Mouse (Mus musculus) kidney, adult 2 months (tissue): Measurements from ENCODE around the gene Sirt4. TPM values are rescaled to one million over a fixed set of nuclear protein-coding genes. Genes with fewer than 3 reads are reported as not detected.

Experiments used
- DNase-seq: peaks from one replicate; pipeline ENCODE4 v3.0.0; 2021
- H3K27ac ChIP-seq: fragments of 200-500 bp; 2 replicates; pipeline ENCODE4 v1.5.1; 2012; ENCODE audit warnings: low read depth, low read length, control low read depth, inconsistent platforms; ENCODE audit not compliant: insufficient read depth
- H3K27me3 ChIP-seq: fragments of 200-500 bp; replicated peaks from 2 replicates; pipeline ENCODE4 v1.6.1; 2012; ENCODE audit warnings: mild to moderate bottlenecking, moderate library complexity, low read length, inconsistent platforms; ENCODE audit not compliant: control insufficient read depth, insufficient read depth
- H3K36me3 ChIP-seq: fragments of 200-500 bp; 2 replicates; pipeline ENCODE4 v1.6.1; 2012; ENCODE audit warnings: mild to moderate bottlenecking, moderate library complexity, low read length, inconsistent platforms; ENCODE audit not compliant: control insufficient read depth, insufficient read depth
- H3K4me1 ChIP-seq: fragments of 200-500 bp; 2 replicates; pipeline ENCODE4 v1.6.1; 2011; ENCODE audit warnings: low read length; ENCODE audit not compliant: control insufficient read depth, insufficient read depth
- H3K4me3 ChIP-seq: fragments of 200-500 bp; 2 replicates; pipeline ENCODE4 v1.5.1; 2011; ENCODE audit warnings: mild to moderate bottlenecking, low read depth, low read length, control low read depth; ENCODE audit not compliant: insufficient read depth
- CTCF ChIP-seq: fragments of 200-500 bp; conservative IDR thresholded peaks from 2 replicates; pipeline ENCODE4 v1.5.1; 2011; ENCODE audit warnings: low read depth, mild to moderate bottlenecking, control low read depth, low read length, moderate library complexity, mixed read lengths; ENCODE audit not compliant: insufficient read depth, insufficient read length
- POLR2A ChIP-seq: fragments of 200-500 bp; IDR thresholded peaks from one replicate; pipeline ENCODE4 v1.6.1; 2011; ENCODE audit warnings: low read depth, low read length, control low read depth
- WGBS: fragments of 180-500 bp; shearing (Covaris S2); methylation state at CpG from one replicate; pipeline ENCODE4 v1.1.7; 2018; 5-methylcytosine and 5-hydroxymethylcytosine counted together
- polyA plus RNA-seq: library from polyadenylated mRNA; depleted of rRNA; stranded (reverse); fragments of >200 nt; gene quantifications from 2 replicates; pipeline ENCODE4 v1.2.3, GENCODE M21; 2012

Sirt4 gene
- polyA plus RNA-seq, 1 experiment = 34.0 TPM

DNA sequence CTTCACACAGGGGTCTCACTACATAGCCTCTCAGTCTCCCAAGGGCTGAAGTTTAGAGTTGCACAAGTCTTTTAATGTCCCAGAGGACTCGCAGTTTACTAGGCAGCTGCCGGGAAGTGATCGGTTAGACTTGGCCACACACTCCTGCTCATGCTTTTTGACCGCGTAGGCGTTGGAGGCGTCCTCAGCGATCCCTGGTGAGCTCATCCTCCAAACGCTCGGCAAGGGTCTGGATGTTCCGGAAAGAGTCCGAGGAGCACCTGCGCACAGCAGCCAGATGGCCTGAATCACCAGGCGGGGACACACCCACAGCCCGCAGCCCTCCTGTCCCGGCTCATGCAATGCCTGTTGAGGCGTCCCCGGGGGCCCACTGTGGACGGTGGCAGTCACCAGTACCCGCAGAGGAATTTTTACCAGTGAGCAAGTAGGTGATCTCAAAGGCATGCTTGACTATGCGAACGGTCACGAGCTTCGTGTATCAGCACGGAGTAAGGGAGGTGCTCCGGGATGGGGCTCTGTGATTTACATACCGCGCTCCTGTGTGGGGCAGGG lies 7.3 kb upstream of the Sirt4 start:
- no peak for TF ChIP-seq POLR2A
- TF ChIP-seq CTCF = no peak
- H3K4me3 ChIP-seq = peak overlapping the region; percentile 26
- DNase-seq = peak; percentile 69

GRCm38 (mm10) chr5:115491076-115491475 lies 6.6 kb upstream of the Sirt4 start:
- Histone ChIP-seq H3K4me1 (peaks cover 5% of the 10 kb centered on the region; the same call in 1 of the 2 replicates), H3K27ac (no peak overlapping the region), H3K27me3 (no peaks in the 10 kb centered on the region), H3K4me3 (no peak overlapping the region), H3K36me3 (no peaks in the 10 kb centered on the region)
- 31% methylated on average over 5 of the region's 5 CpGs for WGBS
- TF ChIP-seq CTCF = no peak
- TF ChIP-seq POLR2A = no peak
- DNase-seq = no peak

More for the DNA sequence above, 7.3 kb upstream of the Sirt4 start:
- H3K36me3 ChIP-seq = no peaks in the 10 kb centered on the region
- H3K4me1 ChIP-seq = peaks cover 5% of the 10 kb centered on the region; the same call in 1 of the 2 replicates
- 3% methylated on average over 28 of the region's 28 CpGs for WGBS
- no peaks in the 10 kb centered on the region for H3K27me3 ChIP-seq
- no peak overlapping the region; the same call in 1 of the 2 replicates for H3K27ac ChIP-seq

- H3K36me3 ChIP-seq = no peaks in the 10 kb centered on the region
- no peak overlapping the region for H3K4me3 ChIP-seq
- DNase-seq = no peak
- no peak overlapping the region for H3K27ac ChIP-seq
- WGBS = 5% methylated on average over 8 of the region's 8 CpGs
- H3K27me3 ChIP-seq = no peaks in the 10 kb centered on the region
- TF ChIP-seq CTCF = no peak
- no peak for TF ChIP-seq POLR2A
- peaks cover 5% of the 10 kb centered on the region; the same call in 1 of the 2 replicates for H3K4me1 ChIP-seq
Observed at GRCm38 (mm10) chr5:115490638-115491000, 6.1 kb upstream of the Sirt4 start.

DNA sequence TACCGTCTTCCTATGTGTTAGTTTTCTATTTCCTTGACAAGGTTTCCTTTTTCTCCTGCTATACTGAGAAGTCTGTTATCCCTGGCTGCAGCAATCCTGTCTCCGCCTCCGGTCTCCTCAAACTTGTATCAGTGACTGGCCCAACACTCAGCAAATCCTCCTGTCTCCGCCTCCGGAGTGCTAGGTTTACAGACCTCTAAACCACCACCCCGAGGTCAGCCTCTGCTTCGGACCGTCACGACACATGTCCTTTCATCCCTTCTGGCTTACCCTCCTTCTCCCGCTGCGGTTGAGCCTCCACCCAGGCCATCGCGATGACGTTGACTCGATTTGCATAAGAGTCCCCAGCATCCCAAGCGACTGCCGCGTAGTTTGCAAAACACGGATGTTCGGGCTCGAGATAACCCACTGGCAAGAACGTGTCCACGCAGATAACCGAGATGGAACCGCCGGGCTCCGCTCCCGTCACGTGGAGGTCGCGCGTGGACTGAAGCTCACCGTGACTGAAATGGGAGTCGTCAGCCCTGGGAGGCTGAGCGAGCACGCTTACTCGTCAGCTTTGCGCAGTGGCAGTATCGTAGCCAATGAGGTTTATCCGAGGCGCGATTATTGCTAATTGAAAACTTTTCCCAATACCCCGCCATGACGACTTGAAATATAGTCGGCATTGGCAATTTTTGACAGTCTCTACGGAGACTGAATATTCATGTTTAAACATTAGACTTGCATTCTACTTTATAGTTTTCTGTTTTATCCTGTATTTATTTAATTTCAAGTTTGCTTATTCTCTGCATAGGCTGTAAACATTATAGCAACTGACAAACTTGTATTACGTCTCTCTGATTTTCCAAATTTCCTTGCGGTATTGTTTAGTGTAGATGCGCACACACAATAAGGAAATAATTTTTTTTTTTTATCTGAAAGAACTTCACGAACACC lies 5.4 kb upstream of the Sirt4 start:
- peak overlapping the region; percentile 65 for H3K4me3 ChIP-seq
- H3K36me3 ChIP-seq = no peaks in the 10 kb centered on the region
- peak; percentile 97 for TF ChIP-seq POLR2A
- TF ChIP-seq CTCF = no peak
- H3K4me1 ChIP-seq = peaks cover 8% of the 10 kb centered on the region; the same call in 1 of the 2 replicates
- DNase-seq = peak; percentile 93
- H3K27ac ChIP-seq = peak overlapping the region; percentile 100
- WGBS = under 1% methylated on average over 50 of the region's 50 CpGs
- no peaks in the 10 kb centered on the region for H3K27me3 ChIP-seq

- DNase-seq = peak; percentile 89
- Histone ChIP-seq H3K27ac (peak overlapping the region; percentile 100), H3K36me3 (no peaks in the 10 kb centered on the region), H3K4me1 (peaks cover 11% of the 10 kb centered on the region; the same call in 1 of the 2 replicates), H3K27me3 (no peaks in the 10 kb centered on the region), H3K4me3 (peak overlapping the region; percentile 65)
- TF ChIP-seq CTCF (no peak), POLR2A (peak; percentile 94)
- under 1% methylated on average over 38 of the region's 39 CpGs for WGBS
Observed at GRCm38 (mm10) chr5:115488841-115489698, 4.5 kb upstream of the Sirt4 start.

GRCm38 (mm10) chr5:115487942-115488580 lies 3.5 kb upstream of the Sirt4 start:
- no peak for DNase-seq

More at GRCm38 (mm10) chr5:115487942-115488580, 3.5 kb upstream of the Sirt4 start:
- 80% methylated on average over 9 of the region's 9 CpGs for WGBS
- H3K4me1 ChIP-seq = peaks cover 11% of the 10 kb centered on the region; the same call in 1 of the 2 replicates
- H3K27me3 ChIP-seq = no peaks in the 10 kb centered on the region
- H3K27ac ChIP-seq = no peak overlapping the region
- TF ChIP-seq POLR2A = no peak
- no peak for TF ChIP-seq CTCF
- H3K4me3 ChIP-seq = no peak overlapping the region
- no peaks in the 10 kb centered on the region for H3K36me3 ChIP-seq
